Mouse (Mus musculus) neural tube, embryonic 14.5 days (tissue): Measurements from ENCODE around the gene Mup21. TPM values are rescaled to one million over a fixed set of nuclear protein-coding genes. Genes with fewer than 3 reads are reported as not detected.

Source experiments
- polyA plus RNA-seq: library from polyadenylated mRNA; unstranded; fragments of >200 nt; fragmentation: Nextera tagmentation; extraction: Ambion mirVana; gene quantifications from 2 replicates; pipeline ENCODE4 v1.2.1, GENCODE M21; 2014

Mup21 gene
- polyA plus RNA-seq, 1 experiment from 2014 or later = not detected

Other genes starting within 250 kb of the Mup21 start
- not detected in 2 replicates for gene Mup20, start 96.7 kb downstream of the Mup21 start, polyA plus RNA-seq
- gene Mup3, start 63.5 kb downstream of the Mup21 start, polyA plus RNA-seq = not detected in 2 replicates
- gene Zfp37, start 80.2 kb upstream of the Mup21 start, polyA plus RNA-seq = 38.7 and 40.8 TPM in 2 replicates
- gene Slc31a2, start 111.7 kb upstream of the Mup21 start, polyA plus RNA-seq = 10.9 and 17.5 TPM in 2 replicates
- gene Fkbp15, start 209.7 kb upstream of the Mup21 start, polyA plus RNA-seq = 24.1 and 26.7 TPM in 2 replicates
- 26.3 and 32.1 TPM in 2 replicates for gene Slc31a1, start 209.9 kb upstream of the Mup21 start, polyA plus RNA-seq